Mouse (Mus musculus): Measurements from ENCODE around the gene Gm6583.
A peak's percentile ranks its signal among the peaks of the same experiment; 100 is the strongest.

Gm6583 gene

DNA sequence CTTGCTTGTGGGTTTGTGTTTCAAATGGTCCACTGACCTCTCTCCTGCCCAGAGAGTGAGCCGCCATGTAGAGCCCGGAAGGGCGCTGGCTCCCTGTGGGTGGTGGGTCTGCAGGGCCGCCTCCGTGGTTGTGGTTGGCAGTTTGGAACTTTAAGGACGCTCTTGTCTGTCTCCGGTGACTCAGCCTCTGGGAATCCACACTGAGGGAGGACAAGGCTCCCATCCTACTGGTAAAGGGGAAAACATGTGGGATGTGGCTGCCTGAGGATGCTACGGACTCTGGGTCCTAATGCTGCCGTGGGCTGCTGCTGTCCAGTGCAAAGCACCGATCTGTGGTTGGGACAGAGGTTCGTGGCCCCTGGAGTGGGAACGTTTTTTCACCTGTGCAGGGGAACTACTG lies 12.1 kb upstream of the Gm6583 start:
- DNase-seq (ENCODE audit: low spot score): no peak

DNA sequence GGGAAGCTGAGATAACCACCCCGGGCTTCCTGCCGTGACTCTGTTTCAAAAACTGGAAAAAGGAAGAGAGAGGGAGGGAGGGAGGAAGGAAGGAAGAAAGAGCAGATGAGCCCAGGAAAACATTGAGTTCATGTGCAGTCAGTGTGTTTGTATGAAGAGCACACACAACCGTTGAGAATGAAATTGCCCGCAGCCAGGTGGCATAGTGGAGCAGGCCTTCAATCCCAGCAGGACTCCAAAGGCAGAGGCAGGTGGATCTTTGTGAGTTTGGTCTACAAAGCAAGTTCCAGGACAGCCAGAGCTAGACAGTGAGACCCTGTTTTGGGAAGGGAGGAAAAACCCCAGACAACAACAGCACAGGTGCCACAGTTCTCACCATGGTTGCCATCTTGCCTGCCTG lies 11.5 kb upstream of the Gm6583 start:
- DNase-seq (ENCODE audit: low spot score): no peak

DNA sequence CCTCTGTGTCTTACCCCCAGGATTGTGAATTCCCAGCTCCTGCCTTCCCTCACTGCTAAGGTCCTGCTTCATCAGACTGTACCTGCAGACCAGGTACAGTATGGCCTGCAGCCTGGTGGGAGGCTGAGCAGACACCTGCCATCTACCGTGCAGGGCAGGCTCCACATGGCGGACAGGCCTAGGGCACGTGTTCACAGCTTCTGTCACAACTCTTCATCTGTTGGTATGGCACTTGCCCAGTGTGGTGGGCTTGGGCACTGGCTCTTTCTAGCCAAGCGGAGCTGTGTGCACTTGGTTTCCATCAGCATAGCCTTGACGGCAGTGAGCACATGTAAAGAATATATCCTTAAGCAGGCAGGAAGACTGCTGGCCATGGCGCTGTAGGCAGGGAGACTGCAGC lies 11.0 kb upstream of the Gm6583 start:
- no peak for DNase-seq (ENCODE audit: low spot score)

GRCm38 (mm10) chr5:112364184-112364797 lies 8.5 kb upstream of the Gm6583 start:
- DNase-seq (ENCODE audit: low spot score): no peak

- no peak for DNase-seq (ENCODE audit: low spot score)
Measured at GRCm38 (mm10) chr5:112360077-112360476, 4.2 kb upstream of the Gm6583 start.

DNA sequence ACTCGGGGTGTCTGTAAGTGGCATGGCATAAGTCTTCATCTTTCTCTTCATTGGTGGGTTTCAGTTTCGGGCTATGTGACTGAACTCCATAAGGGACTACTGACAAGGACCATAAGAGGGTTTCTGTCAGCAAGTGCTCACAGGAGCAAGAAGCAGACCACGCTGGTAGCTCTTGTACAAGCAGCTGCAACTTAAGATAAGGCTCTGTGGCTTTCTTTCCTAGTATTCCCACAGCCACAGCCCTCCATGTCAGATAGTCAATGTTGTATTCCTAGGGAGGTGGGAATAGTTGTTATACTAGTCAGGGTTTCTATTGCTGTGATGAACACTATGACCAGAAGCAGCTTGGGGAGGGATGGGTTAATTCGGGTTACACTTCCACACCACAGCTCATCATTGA lies 3.7 kb upstream of the Gm6583 start:
- no peak for DNase-seq (ENCODE audit: low spot score)

DNA sequence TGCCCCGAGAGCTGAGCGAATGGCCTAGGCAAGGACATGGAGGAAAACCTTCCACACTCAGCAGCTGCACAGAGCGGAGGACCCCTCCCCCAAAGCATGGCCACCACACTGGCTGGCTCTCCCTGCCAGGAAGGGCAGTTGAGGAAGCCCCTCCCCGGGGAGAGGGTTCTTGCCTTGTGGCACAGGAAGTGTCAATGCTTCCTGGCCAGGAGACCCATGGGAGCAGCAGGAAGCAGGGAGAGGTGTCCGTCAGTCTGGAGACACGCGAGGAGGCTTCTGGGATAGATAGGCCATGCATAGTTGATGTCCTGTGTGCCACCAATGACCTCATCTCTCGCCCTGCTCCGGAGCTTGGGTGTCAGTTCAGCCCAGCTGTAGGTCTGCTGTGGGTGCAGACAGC lies 489 bp upstream of the Gm6583 start:
- no peak for DNase-seq (ENCODE audit: low spot score)

DNA sequence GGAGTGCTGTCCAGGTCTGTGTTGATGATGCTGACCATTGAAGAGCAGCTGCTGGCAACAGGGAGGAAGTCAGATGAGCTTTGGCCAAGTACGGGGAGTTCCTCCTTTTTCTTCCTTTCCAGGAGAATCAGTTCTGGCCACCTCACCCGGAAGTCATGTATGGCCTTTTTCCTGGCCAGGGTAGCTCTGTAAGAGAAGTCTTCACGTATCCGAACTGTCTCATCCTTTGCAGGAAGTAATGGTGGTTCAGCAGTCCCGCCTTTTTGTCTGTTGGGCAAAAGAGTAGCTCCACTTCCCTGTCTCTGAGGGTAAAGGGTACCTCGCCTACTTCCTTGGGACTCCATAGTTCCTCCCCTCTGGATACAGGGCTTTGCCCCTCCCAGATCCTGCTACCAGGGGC lies 340 bp downstream of the Gm6583 start:
- no peak for DNase-seq (ENCODE audit: low spot score)

DNA sequence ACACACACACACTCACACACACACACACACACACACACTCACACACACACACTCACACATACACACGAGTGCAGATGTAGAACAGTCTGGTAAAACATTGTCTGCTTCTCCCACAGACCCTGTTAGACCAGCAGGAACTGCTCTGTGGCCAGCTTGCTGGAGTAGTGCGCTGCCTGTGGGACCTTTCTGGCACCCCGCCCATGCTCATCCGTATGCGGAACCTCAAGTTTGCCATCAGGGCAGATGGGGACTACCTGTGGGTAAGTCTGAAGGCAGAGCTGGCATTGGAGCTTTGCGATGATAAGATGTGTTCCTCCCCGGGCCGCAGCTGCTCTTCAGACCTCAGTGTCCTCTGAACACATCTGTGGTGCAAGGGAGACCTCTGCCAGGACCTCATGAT lies 6.7 kb downstream of the Gm6583 start:
- no peak for DNase-seq (ENCODE audit: low spot score)

DNA sequence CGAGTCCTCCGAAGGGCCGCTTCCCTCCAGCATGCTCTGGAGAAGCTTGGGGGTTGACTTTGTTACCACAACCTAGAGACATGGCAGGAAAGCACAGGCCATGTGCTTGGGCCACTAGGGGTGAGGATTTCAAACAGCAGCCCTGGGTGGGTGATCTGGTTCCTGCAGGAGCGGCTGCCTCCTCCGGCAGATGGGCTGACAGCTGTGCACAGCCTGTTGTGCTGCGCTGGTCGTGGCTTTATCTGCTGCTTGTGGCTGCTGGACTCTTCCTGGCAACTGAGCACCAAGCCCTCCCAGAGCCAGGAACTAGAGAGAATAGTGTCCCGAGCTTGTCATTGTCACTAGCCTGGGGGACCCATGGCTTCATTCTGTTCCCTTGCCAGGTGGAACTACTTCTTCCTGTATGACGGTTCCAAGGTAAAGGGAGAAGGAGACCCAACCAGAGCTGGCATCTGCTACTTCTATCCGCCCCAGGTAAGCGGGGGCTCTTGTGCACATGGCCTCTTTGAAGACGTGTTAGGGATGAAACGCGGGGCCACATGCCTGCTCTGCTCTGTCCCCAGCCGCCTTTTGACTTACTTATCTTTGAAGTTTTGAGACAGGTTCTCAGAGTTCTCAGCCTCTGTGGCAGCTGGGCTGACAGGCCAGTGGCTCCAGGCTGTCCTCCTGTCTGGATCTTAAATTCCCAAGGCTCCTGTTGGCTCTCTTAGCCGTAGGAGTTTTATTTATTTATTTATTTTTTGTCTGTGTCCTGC lies 9.4 kb downstream of the Gm6583 start:
- no peak for DNase-seq (ENCODE audit: low spot score)

DNA sequence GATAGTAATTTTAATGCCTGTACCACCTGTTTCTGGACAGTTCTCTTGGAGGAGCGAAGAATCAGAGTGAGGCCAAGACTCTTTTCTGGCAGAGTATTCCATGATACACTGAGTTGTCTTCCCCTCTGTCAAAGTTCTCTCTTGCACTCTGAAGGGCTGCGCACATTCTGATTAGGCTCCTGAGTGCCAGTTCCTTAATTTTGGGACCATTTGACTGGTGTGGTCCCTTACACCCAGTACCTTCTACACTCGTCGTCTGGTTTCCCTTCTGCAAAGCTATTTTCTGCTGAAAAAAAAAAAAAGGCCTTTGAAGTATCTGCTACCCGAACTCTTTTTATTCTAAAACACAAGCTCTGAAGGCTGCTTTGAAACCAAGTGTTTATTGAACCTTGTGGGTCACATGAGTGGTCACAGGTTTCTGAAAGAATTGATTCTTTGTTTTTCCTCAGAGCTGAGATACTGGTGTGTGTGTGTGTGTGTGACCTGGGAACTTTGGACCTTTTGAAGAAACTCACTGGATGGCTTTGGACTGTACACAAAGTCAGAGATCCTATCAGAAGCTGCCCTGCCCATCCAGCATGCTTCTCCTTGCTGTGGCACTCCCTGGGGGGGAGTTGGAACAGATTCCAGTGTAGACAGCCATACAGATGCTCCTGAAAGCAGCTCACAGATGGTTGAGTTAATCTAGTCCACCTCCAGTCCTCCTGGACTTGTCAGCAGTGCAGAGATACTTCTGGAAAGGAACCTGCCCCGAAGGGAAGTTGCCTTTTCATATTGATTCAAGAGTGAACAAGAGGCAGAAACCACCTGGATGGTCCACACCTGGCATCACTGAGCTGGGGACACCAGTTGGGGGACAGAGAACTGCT lies 11.5 kb downstream of the Gm6583 start:
- peak; percentile 67 for DNase-seq (ENCODE audit: low spot score)

- DNase-seq (ENCODE audit: low spot score): no peak
Measured at GRCm38 (mm10) chr5:112343205-112343595, 12.6 kb downstream of the Gm6583 start.

- DNase-seq (ENCODE audit: low spot score): peak; percentile 81
Measured at GRCm38 (mm10) chr5:112342463-112343204, 13.2 kb downstream of the Gm6583 start, which contains the start of the genes Srrd and Hps4. TSS of gene Srrd (minus strand) at chr5:112343040. TSS of gene Hps4 (plus strand) at chr5:112343083.

GRCm38 (mm10) chr5:112339215-112339614 lies 16.6 kb downstream of the Gm6583 start:
- DNase-seq (ENCODE audit: low spot score): no peak

GRCm38 (mm10) chr5:112337004-112337403 lies 18.8 kb downstream of the Gm6583 start:
- DNase-seq (ENCODE audit: low spot score): no peak

DNA sequence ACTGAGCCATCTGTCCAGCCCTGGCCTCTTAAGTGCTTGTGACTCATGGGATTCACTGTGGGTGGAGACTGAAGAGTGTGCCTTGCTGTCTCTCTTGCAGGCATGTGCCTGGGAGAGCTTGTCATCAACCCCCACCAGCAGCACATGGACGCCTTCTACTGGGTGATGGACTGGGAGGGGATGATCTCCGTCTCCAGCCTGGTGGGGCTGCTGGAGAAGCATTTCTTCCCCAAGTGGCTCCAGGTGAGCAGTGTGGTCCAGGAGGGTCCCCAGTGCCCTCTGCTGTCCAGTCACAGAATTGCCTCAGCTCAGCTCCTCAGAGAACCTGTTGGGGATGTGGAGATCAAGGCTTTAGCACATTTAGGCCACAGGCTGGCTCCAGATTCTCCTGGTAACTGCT lies 20.4 kb downstream of the Gm6583 start:
- DNase-seq (ENCODE audit: low spot score): no peak

- DNase-seq (ENCODE audit: low spot score): no peak
Measured at GRCm38 (mm10) chr5:112329805-112330564, 25.8 kb downstream of the Gm6583 start.

- no peak for DNase-seq (ENCODE audit: low spot score)
Measured at GRCm38 (mm10) chr5:112327854-112328253, 28.0 kb downstream of the Gm6583 start.

DNA sequence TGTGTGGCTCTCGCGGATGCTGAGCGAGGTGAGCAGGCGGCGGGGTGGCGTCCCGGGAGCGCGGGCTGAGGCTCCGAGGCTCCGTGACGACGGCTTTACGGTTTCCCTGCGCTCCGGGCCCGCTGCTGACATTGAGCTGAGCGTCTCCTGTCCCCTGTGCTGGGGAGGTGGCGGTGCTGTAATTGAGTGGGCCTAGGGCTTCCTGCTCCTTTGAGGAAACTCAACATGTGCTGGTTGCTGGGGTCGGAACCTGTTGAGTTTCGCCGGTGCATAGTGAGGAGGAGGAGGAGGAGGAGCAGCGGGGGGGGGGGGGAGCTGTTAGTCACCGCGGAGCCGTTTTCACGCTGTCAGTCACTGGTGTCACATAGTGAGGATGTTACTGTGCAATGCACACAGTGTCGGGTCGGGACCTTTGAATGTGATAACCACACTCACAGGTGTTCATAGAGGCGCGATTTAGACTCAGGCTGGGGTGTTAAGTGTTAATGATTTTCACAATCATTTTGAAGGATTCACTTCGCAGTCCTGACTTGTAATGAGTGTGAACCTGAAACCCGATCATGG lies 29.3 kb downstream of the Gm6583 start:
- DNase-seq (ENCODE audit: low spot score): no peak

DNA sequence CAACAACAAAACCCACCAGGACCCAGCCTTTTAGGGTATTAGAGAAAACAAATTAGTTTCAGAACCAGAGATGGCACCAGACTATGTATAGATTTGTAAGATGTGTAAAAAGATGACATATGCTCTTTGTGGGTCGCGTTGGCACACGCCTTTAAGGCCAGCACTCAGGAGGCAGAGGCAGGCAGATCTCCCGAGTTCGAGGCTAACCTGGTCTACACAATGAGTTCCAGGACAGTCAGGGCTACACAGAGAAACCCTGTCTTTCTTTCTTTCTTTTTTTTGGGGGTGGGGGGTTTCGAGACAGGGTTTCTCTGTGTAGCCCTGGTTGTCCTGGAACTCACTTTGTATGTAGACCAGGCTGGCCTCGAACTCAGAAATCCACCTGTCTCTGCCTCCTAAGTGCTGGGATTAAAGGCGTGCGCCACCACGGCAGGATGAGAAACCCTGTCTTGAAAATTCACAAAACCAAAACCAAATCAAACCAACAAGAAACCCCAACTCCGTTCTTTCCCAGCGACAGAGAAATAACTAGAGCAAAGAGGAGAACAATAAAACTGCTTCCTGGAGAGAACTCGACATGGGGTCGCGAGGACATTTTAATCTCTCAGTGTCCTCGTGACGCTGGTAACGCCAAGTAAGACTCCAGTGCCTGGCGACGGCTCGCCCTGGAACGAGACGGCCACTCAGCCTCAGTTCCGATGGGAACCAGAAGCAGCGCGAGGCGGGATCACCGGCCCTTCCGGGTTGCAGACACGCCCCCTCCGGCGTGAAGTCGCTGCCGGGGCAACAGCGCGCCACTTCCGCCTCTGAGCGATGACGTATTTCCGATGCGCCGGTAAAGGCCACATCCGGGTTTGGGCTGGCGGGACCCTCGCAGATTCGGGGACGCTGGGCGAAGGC lies 30.0 kb downstream of the Gm6583 start, which contains the start of gene Tfip11:
Gene Tfip11 (plus strand): TSS at position 813 of the 900 bp plus-strand sequence.
- DNase-seq (ENCODE audit: low spot score): peak; percentile 93

Data from left cerebral cortex, adult 11 months (tissue).